Mouse (Mus musculus) WW6 (cell line): ENCODE results near the gene Nr2e1.

Experiments
- DNase-seq: peaks from one replicate; pipeline ENCODE4 v3.0.0-alpha.2; 2013; ENCODE audit warnings: low read depth, low spot score

Gene Nr2e1

GRCm38 (mm10) chr10:42546507-42546906, 36.9 kb downstream of the Nr2e1 start:
- no peak for DNase-seq

- no peak for DNase-seq
These were observed 37.5 kb downstream of the Nr2e1 start for GRCm38 (mm10) chr10:42545707-42546503.

GRCm38 (mm10) chr10:42537571-42538316, 45.7 kb downstream of the Nr2e1 start:
- no peak for DNase-seq

GRCm38 (mm10) chr10:42533836-42534453, 49.5 kb downstream of the Nr2e1 start:
- DNase-seq = no peak

GRCm38 (mm10) chr10:42525682-42526081, 57.8 kb downstream of the Nr2e1 start:
- DNase-seq = no peak

GRCm38 (mm10) chr10:42523556-42524162, 59.8 kb downstream of the Nr2e1 start:
- DNase-seq = no peak

- no peak for DNase-seq
These were observed 60.5 kb downstream of the Nr2e1 start for GRCm38 (mm10) chr10:42522912-42523311.

- DNase-seq = no peak
These were observed 62.0 kb downstream of the Nr2e1 start for GRCm38 (mm10) chr10:42521315-42521981.

- DNase-seq = no peak
These were observed 65.1 kb downstream of the Nr2e1 start for GRCm38 (mm10) chr10:42518363-42518762.

- DNase-seq = no peak
These were observed 69.3 kb downstream of the Nr2e1 start for GRCm38 (mm10) chr10:42514125-42514524.
